Mouse (Mus musculus): ENCODE measurements around the gene Akt1.

The Akt1 gene

DNA sequence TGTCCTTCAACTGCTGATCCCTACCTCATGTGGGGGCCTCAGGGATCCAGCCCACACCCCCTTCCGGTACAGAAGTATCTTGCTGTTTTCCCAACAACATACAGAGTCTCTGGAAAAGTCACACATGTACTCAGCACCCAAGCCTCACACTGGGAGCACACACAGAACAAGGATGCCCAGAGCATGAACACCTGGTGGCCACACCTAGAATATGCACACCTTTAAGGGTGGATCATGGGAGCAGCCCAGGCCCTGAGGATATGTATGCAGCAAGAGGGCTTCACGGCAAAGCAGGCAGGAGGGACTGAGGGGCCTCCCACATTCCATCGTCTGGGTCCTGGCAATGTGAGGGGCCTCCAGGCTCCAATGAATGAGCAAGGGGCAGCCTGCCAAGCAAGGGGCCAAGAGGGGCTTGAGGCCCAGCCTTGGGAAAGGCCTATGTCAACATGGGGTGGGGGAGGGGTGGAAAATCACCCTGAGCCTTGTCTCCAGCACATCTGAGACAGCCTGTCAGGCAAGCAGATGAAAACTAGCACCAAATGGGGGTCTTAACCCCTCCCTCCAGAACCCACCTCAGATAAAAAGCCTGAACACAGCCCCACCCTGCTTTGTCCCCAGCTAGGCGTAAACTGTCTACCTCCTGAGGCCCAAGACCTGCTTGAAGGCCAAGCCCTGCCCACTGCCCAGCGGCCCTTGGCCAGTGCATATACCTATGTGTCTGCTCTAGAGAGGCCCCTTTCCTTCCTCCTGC is 13.9 kb downstream of the Akt1 start:
- DNase-seq, result peak; percentile 59 to 68

DNA sequence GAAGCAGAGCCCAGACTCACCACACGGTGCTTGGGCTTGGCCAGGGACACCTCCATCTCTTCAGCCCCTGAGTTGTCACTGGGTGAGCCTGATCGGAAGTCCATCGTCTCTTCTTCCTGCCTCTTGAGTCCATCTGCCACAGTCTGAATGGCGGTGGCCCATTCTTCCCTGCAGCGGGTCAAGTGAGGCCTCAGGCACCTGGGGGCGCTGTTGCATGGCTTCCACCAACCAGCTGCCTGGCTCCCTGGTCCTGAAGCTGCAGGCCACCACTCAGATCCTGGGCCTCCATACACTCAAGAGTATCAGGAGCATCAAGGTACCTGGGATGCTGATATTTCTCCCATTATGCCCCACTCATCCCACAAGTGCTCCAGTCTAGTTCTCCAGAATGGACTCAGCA is 15.6 kb downstream of the Akt1 start:
- peak; percentile 89 to 93 for DNase-seq

DNA sequence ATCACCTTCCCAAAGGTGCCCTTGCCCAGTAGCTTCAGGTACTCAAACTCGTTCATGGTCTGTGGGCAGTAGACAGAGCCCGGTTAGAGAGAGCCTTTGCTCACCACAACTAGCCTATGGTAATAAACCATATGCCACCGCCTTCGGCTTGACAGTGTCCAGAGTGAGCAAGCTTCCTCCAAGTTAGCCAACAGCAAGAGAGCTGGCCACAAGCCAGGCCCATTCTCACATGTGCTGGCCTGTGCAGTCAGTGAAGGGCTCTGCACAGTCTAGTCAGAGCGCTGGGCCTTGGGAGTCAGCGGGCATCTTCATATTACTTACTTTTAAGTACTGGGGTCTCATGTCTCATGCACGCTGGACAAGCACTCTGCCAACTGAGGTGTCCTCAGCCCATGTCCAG is 16.1 kb downstream of the Akt1 start:
- peak; percentile 75 to 80 for DNase-seq

DNA sequence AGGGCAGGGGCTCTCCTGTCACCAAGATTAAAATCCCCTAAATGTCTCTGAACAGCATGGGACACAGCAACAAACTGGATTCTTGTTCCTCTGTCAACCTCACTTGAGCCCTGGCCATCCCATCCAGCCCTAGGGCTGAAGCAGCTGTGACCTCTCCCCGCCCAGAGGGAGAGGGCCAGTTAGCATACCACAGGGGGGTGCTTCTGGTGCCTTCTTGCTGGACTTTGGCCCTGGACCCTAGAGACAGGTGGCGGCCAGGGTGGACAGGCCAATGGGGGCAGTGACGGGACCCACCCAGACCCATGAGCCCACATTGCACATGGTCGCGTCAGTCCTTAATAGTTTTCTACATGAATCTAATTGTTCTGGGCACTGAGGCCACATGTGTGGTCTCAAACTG is 20.6 kb downstream of the Akt1 start:
- no peak for DNase-seq

DNA sequence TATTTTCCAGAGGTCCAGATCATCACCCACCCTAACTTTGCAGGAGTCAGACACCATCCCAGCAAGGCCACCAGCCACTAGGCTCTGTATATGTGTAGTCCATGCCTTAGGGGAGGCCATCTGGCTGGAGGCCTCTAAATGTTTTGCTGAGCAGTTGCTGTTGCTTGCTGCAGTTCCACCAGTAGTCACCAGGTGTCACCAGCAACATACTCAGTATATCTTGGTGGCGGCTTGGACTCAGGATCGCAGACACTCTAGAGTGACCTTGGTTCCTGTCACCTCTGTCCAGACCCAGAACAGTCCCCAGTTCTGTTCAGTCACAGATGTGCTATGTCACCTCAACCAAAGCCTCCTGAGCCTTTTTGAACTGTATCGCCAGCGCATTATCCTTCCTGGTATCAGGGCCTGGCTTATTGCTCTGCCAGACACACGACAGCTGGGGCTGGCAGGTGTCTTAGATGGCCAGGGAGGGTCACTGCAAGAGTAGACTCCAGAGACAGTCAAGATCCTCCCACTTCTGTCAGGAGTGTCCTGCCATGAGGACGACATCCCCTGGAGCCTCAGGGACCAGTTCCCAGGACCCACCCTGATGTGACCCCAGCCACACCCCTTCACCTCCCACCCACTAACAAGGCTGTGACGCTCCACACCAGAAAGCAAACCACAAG is 21.4 kb downstream of the Akt1 start:
- DNase-seq, result peak; percentile 95 to 97

DNA sequence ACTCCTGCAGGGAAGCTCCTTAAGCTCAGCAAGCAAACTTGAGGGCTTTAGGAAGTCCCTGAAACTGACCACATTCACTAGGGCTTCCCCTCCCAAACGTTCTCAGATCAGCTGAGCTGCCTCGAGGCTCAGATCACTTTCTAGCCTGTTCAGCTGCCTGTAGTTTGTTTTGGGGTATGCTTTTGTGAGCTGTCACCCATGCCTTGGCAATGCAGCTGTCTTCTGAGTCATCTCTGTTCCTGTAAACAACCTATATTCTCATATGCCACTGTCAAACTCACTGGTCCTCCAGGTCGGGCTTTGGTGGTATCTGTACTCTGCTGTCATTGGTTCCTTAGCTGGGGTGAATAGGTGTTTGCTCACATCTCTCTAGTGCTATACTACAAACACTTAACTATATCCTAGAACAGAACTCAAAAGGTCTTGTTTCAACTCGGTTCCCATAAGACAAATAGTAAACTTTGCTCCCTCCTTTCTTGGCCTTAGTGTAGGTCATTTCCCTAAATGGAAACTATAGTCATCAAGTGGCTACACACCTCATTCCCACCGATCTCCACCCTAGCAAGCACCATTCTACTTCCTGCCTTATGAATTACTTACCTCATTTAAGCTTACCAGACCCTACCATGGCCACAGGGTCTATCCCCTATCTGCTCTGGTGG is 22.8 kb downstream of the Akt1 start:
- no peak for DNase-seq

DNA sequence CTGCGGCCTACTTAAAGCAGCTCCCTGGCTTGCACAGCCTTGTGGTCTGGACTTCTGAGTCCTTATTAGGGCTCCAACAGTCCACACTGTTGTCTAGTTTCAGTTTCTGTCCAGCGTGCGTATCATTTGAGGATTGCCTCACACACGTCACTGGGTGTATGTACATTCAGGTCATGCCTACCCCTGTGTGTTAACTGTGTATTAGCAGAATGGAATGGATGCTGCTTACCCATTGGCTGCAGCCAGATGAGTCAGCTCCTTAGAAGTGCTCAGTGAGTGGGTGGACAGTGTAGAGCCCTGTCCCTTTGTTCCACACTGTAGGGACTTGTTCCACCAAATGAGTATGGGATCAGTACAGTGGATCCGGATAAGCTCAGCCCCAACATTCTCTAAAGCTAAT is 26.6 kb downstream of the Akt1 start:
- no peak for DNase-seq

DNA sequence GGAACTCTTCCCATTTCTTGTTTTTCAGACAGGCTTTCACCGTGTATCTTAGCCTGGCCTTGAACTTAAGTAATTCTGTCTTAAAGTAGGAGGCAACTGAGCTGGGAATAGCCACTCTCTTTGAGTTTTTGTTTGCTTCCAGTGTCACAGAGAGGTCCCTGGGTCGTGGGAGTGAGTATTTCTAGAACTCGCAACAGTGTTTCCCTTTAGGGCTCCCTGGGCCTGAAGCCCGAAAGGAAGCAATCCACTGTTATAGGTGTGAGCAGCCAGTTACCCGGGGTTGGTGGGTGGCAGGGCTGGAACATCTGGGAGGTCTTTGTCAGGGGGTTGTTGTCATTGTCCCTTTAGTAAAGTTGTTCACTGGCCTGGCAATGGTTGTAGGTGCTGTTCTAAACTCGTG is 28.5 kb downstream of the Akt1 start:
- no peak for DNase-seq

DNA sequence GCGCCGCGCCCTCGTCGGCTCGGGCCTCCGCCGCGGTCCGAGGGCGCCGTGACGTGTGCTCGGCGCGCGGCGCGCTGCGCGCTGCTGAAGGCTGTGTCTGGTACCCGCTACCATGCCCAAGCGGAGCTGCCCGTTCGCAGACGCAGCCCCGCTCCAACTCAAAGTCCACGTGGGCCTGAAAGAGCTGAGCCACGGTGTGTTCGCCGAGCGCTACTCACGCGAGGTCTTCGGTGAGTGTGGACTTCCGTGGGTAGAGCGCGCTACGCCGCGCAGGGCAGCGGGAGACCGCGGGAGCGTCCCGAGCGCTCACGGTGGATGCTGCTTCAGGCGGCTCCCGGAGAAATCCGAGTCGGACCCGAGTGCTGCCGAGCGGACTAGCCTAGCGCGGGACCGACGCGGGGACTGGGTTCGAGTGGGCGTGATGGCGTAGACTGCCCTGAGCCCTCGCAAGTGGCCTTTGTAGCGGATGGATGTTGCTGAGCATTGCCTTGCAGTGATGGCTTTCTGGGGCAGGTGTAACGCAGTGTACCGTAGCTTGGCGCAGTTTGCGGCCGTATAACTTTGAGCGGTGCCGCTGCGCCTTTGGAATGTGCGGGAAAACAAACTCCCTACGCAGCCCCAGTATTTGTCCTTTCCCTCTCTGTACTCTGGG is 29.7 kb downstream of the Akt1 start:
- peak; percentile 77 to 78 for DNase-seq

DNA sequence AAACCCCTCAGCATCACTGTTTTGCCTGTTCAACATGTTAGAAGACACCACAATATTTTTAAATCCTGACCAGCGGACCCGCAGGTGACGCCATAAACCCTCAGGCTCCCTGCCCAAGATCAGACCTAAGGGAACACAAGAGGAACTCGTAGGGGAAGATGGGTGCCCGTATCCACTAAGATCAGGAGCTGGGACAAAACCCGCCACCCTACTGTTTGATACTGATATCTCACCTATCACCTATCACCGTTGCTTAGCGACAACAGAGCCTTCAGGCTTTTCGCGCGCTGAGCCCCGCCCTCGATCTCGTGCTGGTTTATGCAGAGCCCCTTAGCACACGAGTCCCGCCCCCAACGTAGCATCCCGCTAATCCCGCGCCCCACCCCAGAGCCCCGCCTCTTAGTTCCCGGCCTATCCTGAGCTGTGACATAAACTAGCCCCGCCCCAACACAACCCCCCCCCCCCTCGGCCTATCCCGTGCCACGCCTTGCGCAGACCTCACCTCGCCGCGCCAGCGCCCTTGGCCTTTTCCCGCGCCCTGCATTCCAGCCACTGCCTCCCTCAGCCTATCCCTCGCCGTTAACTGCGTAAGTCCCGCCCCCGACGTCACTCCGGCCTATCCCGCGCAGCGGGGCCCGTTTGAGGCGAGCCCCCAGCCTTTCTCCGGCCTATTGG is 30.4 kb downstream of the Akt1 start, which contains the start of gene Siva1:
TSS of gene Siva1 (plus strand) at position 500 of the 675 bp plus-strand sequence.
- DNase-seq, result peak; percentile 99 to 100

DNA sequence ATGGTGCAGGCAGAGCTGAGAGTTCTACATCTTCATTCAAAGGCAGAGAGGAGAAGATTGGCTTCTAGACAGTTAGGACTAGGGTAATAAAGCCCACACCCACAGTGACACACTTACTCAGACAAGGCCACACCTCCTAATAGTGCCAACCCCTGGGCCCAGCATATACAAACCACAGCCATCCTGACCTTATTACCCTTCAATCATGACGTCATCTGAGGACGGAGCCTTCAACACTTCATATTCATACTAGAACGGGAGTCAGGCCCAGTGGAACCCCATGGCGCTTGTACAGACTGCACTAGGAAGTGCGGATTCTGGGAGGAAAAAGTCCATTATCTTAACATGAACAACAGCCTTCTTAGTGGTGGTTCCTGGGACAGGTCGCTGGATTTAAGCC is 31.6 kb downstream of the Akt1 start:
- DNase-seq, result no peak

DNA sequence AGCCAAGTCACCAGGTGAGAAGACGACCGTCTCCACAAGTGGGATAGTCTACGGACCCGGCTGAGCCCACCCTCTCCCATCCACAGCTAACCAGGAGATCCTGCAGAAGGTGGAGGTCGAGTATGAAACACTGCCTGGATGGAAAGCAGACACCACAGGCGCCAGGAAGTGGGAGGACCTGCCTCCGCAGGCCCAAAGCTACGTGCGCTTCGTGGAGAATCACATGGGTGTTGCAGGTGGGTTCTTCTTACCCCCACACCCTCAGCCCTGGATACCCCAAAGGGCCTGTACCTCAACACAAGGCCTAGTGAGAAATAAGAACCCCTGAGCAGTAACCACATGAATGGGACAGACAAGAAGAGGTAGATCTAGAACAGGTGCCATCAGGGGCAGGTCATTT is 35.2 kb downstream of the Akt1 start:
- no peak for DNase-seq

DNA sequence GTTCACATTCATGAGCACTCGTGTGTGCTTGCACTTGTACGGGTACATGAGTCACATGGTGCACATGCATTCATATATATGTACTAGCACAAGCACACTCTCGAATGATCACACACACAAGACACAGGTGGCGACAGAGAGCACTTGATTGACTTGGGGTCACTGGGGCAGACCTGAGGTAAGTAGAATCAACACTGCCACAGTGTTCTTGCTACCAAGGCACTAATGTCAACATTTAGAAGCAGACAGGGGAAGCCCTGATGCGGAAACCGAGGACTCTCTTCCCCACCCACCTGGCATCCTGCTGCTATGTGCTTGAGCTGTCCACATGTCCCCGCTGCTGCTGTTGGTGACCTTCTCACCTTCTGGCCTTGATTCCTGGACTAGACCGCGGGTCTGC is 41.0 kb downstream of the Akt1 start:
- DNase-seq, result no peak

DNA sequence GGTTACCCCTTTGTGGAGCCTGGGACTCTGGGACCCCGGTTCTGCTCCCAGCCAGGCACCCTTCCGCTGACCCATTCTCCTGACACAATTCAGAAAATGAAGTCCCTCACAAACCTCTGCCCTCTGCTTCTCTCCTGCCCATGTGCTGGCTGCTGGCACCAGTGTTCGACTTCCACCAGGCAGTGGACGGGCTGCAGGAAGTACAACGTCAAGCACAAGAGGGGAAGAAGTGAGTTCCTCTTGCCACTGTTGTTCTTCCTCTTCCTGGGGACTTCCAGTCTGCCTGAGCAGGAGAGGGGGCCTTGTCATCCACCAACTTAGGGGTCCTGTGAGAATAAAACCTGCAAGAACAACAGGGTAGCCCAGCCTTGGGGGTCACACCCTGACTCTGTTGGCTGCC is 41.8 kb downstream of the Akt1 start:
- DNase-seq, result no peak

DNA sequence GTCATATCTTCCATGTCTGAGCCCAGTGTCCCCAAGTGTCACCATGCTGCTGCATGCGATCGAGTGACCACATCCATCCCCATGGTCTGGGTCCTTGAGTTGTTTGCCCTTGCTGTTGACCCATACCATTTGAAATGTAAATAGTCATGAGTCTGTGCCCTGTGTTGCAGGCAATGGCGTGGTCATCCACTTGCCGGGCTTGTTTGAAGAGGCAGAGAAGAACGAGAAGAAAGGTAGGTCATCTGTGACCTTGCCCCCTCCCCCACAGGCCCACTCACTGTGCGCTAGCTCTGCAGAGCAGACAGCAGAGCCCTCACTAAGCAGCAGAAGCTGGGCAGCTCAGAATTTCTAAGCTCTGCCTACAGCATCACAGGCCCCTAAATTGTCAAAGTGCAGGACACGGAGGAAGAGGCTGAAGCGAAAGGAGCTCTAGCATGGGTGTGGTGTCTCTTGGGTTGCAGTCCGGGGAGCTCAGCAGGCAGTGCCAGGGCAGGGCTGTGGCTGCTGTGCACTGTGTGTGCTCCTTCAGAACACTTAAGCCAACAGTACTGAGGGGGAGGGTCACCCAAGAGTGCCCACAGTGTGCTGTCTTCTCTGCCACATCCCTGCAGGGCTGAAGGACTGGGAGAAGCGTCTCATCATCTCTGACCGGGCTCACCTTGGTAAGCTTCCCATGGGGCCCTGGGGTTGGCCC is 42.5 kb downstream of the Akt1 start:
- DNase-seq, result no peak

DNA sequence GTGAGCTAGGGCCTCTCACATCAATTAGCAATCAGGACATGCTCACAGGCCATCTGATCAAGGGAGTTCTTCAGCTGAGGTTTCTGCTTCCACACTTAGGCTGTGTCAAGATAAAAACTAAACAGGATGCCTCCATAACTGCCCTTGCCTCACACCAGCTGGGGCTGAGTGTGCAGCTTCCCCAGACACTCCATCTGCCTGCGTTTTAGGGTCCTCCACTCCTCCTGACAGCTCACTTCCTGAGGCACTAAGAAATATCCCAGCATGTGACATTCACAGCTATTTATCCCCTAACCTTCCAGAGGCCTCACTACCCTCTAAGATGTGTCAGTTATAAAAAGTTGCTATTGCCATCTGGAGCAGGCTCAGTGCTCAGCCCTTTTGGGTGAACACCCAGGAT is 43.2 kb downstream of the Akt1 start:
- no peak for DNase-seq

DNA sequence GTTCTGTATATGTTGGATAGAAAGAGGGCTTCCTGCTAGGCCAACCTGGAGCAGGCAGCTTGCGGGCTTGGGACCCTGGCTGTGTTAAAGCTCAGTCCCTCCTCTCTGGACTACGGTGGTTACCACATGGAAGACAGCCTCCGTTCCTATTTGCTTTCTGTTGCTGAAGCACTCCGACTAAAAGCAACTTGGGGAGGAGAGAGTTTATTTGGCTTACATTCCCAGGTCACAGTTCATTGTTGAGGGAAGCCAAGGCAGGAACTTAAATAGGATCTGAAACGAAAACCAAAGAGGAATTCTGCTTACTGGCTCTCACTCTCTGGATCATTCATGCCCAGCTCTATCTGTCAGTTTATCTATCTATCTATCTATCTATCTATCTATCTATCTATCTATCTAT is 43.9 kb downstream of the Akt1 start:
- DNase-seq, result no peak

DNA sequence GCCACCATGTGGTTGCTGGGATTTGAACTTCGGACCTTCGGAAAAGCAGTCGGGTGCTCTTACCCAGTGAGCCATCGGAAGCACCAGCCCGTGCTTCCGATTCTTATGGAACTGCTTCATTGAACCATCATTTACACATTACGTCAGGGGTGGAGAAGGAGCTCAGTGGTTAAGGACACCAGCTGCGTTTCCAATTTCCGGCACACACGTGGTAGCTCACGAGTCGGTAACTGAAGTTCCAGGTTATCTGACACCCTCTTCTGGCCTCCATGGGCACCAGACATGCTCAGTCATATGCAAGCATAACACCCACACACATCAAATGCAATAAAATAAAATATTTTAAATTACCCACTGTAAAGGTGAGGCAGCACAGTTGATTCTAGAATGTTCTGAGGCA is 44.7 kb downstream of the Akt1 start:
- DNase-seq, result no peak

DNA sequence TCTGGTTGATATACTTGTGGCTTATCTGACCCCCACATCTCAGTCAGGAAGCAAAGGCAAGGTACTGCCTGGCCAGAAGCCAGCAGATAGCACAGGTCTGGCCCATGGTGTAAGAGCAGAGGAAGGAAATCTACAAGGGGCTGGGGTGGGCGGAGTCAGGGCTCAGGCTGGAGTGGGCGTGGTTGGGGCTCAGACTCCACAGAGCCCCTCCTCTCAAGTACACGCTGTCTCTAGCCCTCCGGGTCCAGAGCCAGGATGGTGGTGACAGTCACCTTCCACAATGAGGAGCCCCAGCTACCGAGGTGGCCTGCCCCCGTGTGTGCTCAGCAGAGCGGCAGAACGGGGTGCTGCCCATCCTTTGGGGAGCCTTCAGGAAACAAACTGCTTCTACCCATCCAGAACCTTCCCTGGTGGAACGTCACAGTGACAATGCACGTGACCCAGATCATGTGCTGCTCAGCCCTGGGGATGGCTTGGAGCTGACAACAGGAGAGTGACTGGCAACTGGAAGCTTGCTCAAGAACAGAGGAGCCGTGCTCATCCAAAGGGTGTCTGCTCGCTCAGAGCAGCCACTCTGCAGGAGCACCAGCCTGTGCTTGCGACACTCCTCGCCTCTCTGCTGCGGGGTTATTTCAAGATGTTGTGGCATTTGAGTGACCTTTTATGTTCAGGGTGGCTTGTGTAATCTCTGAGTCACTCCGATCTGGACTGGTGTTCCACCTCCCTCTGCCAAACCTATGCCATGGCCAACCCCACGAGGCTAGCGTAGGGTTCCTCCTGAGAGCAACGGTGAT is 45.6 kb downstream of the Akt1 start:
- peak in 1 of 2 experiments; percentile 43 for DNase-seq

DNA sequence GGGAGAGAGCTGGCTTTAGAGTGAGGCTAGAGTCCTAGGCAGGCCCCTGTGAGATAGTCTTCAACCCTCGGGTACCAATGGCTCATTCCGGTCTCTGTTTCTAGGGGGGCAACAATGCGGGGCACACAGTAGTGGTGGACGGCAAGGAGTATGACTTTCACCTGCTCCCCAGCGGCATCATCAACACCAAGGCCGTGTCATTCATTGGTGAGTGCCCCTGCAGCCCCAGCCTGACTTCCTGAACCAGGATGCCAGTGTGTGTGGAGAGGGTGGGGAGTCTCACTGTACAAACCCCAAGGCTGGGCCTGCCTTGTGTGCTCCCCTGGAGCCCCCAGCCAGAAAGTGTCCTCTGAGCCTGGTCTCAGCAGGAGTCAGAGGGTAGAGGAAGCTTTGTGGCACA is 46.5 kb downstream of the Akt1 start:
- DNase-seq, result no peak

DNA sequence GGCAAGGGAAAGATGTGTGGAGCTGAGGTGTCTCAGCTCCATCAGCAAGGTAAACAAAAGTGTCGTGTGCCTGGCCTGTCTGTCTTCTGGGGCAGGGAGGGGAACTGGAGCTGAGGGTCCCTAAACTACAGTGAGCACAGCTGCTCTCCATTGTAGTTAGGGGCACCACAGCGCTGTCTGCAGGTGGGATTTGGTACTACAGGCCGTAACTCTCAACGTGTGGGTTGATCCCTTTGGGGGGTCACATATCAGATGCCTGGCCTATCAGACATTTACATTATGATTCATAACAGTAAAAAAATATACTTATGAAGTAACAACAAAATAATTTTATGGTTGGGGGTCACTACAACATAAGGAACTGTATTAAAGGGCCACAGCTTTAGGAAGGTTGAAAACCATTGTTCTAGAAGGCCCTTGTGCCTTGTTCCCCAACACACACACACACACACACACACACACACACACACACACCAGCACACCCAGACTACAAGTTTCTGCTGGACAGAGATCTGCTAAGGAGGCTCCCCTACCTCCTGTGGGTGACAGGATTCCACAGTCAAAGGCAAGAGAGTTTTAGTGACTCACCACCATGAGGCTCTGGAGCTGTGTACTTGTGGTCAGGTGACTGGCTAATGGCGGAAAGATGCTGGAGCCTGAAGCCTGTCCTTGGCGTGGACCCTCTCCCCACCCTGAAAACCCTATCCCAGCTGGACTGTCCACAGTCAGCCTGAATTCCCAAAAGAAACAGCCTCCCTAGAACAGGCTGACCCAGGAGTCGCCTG is 47.4 kb downstream of the Akt1 start:
- DNase-seq, result no peak

All from cerebellum, postnatal 10 days (tissue).